Mouse (Mus musculus) embryonic facial prominence, embryonic 12.5 days (tissue): Measurements from ENCODE around the gene Zmiz1. TPM values are rescaled to one million over a fixed set of nuclear protein-coding genes. Genes with fewer than 3 reads are reported as not detected.

Experiments
- ATAC-seq: fragments of 200-750 bp; cut with Nextera tagmentation; 2 replicates; pipeline ENCODE4 v1.8.0; 2017; ENCODE audit not compliant: insufficient number of reproducible peaks, insufficient read depth, low FRiP score, low TSS enrichment
- H3K27ac ChIP-seq: fragments of 300-500 bp; sonication (generic); 2 replicates; pipeline ENCODE4 v1.5.1; 2016; ENCODE audit warnings: mild to moderate bottlenecking
- H3K27me3 ChIP-seq: fragments of 300-500 bp; sonication (generic); 2 replicates; pipeline ENCODE4 v1.6.1; 2016; ENCODE audit warnings: mild to moderate bottlenecking, moderate library complexity
- H3K36me3 ChIP-seq: fragments of 300-500 bp; sonication (generic); 2 replicates; pipeline ENCODE4 v1.6.1; 2016; ENCODE audit warnings: mild to moderate bottlenecking
- H3K4me1 ChIP-seq: fragments of 300-500 bp; sonication (generic); 2 replicates; pipeline ENCODE4 v1.6.1; 2016
- H3K4me2 ChIP-seq: fragments of 300-500 bp; sonication (generic); replicated peaks from 2 replicates; pipeline ENCODE4 v1.6.1; 2016; ENCODE audit warnings: mild to moderate bottlenecking, moderate library complexity
- H3K4me3 ChIP-seq: fragments of 300-500 bp; sonication (generic); 2 replicates; pipeline ENCODE4 v1.5.1; 2016; ENCODE audit warnings: mild to moderate bottlenecking
- H3K9ac ChIP-seq: fragments of 300-500 bp; sonication (generic); 2 replicates; pipeline ENCODE4 v1.6.1; 2016; ENCODE audit warnings: mild to moderate bottlenecking, moderate library complexity
- H3K9me3 ChIP-seq: fragments of 300-500 bp; sonication (generic); 2 replicates; pipeline ENCODE4 v1.6.1; 2016; ENCODE audit warnings: mild to moderate bottlenecking, moderate library complexity
- WGBS: fragments of 180-500 bp; shearing (Covaris S2); methylation state at CpG from one replicate; pipeline ENCODE4 v1.1.7; 2016; 5-methylcytosine and 5-hydroxymethylcytosine counted together
- polyA plus RNA-seq: library from polyadenylated mRNA; unstranded; fragments of >200 nt; fragmentation: Nextera tagmentation; extraction: Ambion mirVana; gene quantifications from 2 replicates; pipeline ENCODE4 v1.2.1, GENCODE M21; 2016

Gene Zmiz1
- polyA plus RNA-seq, 1 experiment from 2014 or later = 43.8 TPM

GRCm38 (mm10) chr14:25631481-25631880 is 172.5 kb downstream of the Zmiz1 start:
- Histone ChIP-seq H3K36me3 (peaks cover 32% of the 10 kb centered on the region), H3K9ac (no peak overlapping the region), H3K27me3 (no peaks in the 10 kb centered on the region), H3K4me1 (0 out of 2 replicates have a peak, but pooled peaks cover 8% of the 10 kb centered on the region), H3K4me2 (no peak overlapping the region), H3K27ac (no peak overlapping the region), H3K9me3 (no peaks in the 10 kb centered on the region), H3K4me3 (no peak overlapping the region)
- WGBS = 93% methylated on average over 6 of the region's 6 CpGs
- ATAC-seq = no peak

DNA sequence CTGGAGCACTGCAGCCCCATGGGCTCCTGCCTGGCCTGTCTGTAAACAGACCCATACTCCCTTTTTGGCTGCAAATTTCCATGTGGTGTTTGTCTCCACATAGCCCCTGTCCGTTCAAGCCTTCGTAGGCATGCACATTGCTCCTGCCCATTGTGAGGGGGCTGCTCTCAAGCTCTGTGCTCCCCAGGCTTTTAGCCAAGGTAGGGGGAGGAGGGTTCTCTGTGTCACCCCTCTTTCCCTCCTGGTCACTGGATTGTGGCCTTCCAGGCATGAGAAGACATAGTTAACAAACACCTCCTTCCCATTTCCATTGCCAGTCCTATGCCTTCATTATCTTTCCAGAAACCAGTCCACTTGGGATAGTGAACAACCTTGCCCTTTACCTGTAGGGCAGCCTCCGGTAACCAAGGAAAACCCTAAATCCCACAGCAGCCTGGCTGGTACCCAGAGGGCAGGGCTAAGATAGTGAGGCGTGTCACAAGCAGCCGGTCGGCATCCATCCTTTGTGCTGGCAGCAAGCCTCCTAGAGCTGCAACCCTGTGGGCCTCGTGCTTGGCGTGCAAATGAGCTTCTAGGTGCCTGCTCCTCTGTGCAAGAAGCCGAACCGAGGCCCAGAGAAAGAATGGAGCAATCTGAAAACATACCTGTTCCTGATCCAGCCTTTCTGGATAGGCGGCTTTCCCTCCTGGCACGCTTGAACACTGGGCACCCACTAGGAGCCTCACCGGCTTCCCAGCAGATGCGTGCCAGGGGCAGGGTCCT is 174.7 kb downstream of the Zmiz1 start:
- no peak overlapping the region for H3K9ac ChIP-seq
- H3K27ac ChIP-seq = no peak overlapping the region
- no peak overlapping the region for H3K4me3 ChIP-seq
- H3K4me1 ChIP-seq = 0 out of 2 replicates have a peak, but pooled peaks cover 3% of the 10 kb centered on the region
- WGBS = 84% methylated on average over 14 of the region's 14 CpGs
- no peaks in the 10 kb centered on the region for H3K27me3 ChIP-seq
- H3K9me3 ChIP-seq = no peaks in the 10 kb centered on the region
- ATAC-seq = no peak
- no peak overlapping the region for H3K4me2 ChIP-seq
- H3K36me3 ChIP-seq = peaks cover 39% of the 10 kb centered on the region

DNA sequence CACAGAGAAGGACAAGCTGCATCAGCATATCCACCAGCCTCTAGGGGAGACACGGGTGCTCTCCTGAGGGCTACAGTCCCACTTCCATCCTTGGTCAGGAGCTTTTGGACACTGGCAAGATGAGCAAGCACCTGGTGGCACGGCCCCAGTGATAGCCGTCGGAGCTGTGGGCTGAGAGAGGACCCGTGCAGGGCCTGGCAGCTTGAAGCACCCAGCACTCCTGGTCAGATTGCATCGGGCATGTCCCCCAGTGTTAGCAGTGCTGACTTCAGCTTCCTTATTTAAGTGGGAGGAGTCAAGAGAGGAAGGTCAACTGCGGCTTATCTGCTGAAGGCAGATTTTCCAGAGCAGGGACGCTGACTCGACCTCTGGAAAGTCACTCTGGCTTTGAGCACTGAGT is 175.3 kb downstream of the Zmiz1 start:
- H3K4me1 ChIP-seq = 0 out of 2 replicates have a peak, but pooled peaks cover 3% of the 10 kb centered on the region
- no peak overlapping the region for H3K4me2 ChIP-seq
- no peak for ATAC-seq
- H3K36me3 ChIP-seq = peaks cover 45% of the 10 kb centered on the region
- H3K27me3 ChIP-seq = no peaks in the 10 kb centered on the region
- no peaks in the 10 kb centered on the region for H3K9me3 ChIP-seq
- H3K27ac ChIP-seq = no peak overlapping the region
- H3K9ac ChIP-seq = no peak overlapping the region
- H3K4me3 ChIP-seq = no peak overlapping the region
- WGBS = 78% methylated on average over 9 of the region's 9 CpGs

- no peak overlapping the region for H3K9ac ChIP-seq
- 80% methylated on average over 12 of the region's 12 CpGs for whole genome bisulfite sequencing
These were observed 176.8 kb downstream of the Zmiz1 start for GRCm38 (mm10) chr14:25635746-25636145.

GRCm38 (mm10) chr14:25636297-25636696 is 177.3 kb downstream of the Zmiz1 start:
- Histone ChIP-seq H3K4me3 (no peak overlapping the region), H3K27me3 (no peaks in the 10 kb centered on the region), H3K27ac (no peak overlapping the region), H3K4me1 (0 out of 2 replicates have a peak, but pooled peaks cover 8% of the 10 kb centered on the region), H3K9ac (no peak overlapping the region), H3K4me2 (no peak overlapping the region), H3K36me3 (peaks cover 53% of the 10 kb centered on the region), H3K9me3 (no peaks in the 10 kb centered on the region)
- 73% methylated on average over 7 of the region's 7 CpGs for WGBS
- ATAC-seq = no peak; the same call in 1 of the 2 replicates

More at GRCm38 (mm10) chr14:25635746-25636145, 176.8 kb downstream of the Zmiz1 start:
- Histone ChIP-seq H3K4me2 (no peak overlapping the region), H3K36me3 (peaks cover 48% of the 10 kb centered on the region), H3K4me1 (0 out of 2 replicates have a peak, but pooled peaks cover 7% of the 10 kb centered on the region), H3K4me3 (no peak overlapping the region), H3K27me3 (no peaks in the 10 kb centered on the region), H3K9me3 (no peaks in the 10 kb centered on the region), H3K27ac (no peak overlapping the region)
- ATAC-seq = no peak

GRCm38 (mm10) chr14:25639120-25639758 is 180.3 kb downstream of the Zmiz1 start:
- peaks cover 76% of the 10 kb centered on the region for H3K36me3 ChIP-seq
- H3K27ac ChIP-seq = no peak overlapping the region
- H3K27me3 ChIP-seq = no peaks in the 10 kb centered on the region
- 0 out of 2 replicates have a peak, but pooled peaks cover 8% of the 10 kb centered on the region for H3K4me1 ChIP-seq
- no peak for ATAC-seq
- no peaks in the 10 kb centered on the region for H3K9me3 ChIP-seq
- H3K9ac ChIP-seq = no peak overlapping the region
- no peak overlapping the region for H3K4me3 ChIP-seq
- H3K4me2 ChIP-seq = no peak overlapping the region
- WGBS = 85% methylated on average over 11 of the region's 11 CpGs

GRCm38 (mm10) chr14:25639979-25640378 is 181.0 kb downstream of the Zmiz1 start:
- Histone ChIP-seq H3K9ac (no peak overlapping the region), H3K27me3 (no peaks in the 10 kb centered on the region), H3K27ac (no peak overlapping the region), H3K4me3 (no peak overlapping the region), H3K4me2 (no peak overlapping the region), H3K9me3 (no peaks in the 10 kb centered on the region), H3K4me1 (0 out of 2 replicates have a peak, but pooled peaks cover 8% of the 10 kb centered on the region), H3K36me3 (peaks cover 83% of the 10 kb centered on the region)
- ATAC-seq = no peak
- 85% methylated on average over 3 of the region's 3 CpGs for WGBS

DNA sequence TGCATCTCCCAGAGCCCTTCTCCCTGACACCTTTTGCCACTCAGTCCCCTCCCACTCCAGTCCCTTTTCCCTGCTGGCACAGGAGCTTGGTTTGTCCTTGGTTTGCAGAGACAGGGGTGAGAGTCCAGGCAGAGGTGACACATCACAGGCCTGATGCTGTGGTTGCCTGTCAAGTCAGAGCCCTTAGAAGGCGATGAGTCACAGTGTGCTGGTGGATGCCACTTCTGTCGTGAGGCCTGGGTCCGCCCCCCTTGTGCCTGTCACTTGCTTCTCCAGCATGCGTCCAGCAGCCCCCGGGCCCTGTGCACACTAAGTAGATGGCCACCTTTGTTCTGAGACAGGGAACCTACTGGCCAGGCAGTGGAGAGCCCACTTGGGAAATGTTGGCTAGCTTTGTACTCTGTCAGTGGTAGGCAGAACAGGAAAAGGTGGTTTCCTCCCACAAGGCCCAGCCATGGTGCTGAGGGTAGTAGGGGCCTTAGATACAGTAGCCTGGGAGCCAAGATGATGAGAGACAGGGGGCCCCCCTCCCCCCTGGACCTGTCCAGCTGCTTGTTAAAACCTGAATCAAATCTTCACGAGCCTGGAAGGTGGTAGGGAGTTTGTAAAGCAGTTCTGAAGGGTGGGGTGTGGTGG is 181.6 kb downstream of the Zmiz1 start:
- H3K4me2 ChIP-seq = no peak overlapping the region
- peaks cover 84% of the 10 kb centered on the region for H3K36me3 ChIP-seq
- no peak overlapping the region for H3K4me3 ChIP-seq
- H3K9me3 ChIP-seq = no peaks in the 10 kb centered on the region
- no peak overlapping the region for H3K9ac ChIP-seq
- 68% methylated on average over 6 of the region's 6 CpGs for WGBS
- no peaks in the 10 kb centered on the region for H3K27me3 ChIP-seq
- H3K4me1 ChIP-seq = 0 out of 2 replicates have a peak, but pooled peaks cover 8% of the 10 kb centered on the region
- ATAC-seq = no peak
- H3K27ac ChIP-seq = 0 out of 2 replicates have a peak overlapping the region, but pooled peaks have one; percentile 11

- Histone ChIP-seq H3K4me1 (0 out of 2 replicates have a peak, but pooled peaks cover 5% of the 10 kb centered on the region), H3K27me3 (no peaks in the 10 kb centered on the region), H3K4me3 (no peak overlapping the region), H3K27ac (no peak overlapping the region), H3K9ac (no peak overlapping the region), H3K4me2 (no peak overlapping the region), H3K9me3 (no peaks in the 10 kb centered on the region), H3K36me3 (peaks cover 84% of the 10 kb centered on the region)
- no peak for ATAC-seq
- 82% methylated on average over 6 of the region's 6 CpGs for WGBS
These were observed 182.1 kb downstream of the Zmiz1 start for GRCm38 (mm10) chr14:25641067-25641466.

DNA sequence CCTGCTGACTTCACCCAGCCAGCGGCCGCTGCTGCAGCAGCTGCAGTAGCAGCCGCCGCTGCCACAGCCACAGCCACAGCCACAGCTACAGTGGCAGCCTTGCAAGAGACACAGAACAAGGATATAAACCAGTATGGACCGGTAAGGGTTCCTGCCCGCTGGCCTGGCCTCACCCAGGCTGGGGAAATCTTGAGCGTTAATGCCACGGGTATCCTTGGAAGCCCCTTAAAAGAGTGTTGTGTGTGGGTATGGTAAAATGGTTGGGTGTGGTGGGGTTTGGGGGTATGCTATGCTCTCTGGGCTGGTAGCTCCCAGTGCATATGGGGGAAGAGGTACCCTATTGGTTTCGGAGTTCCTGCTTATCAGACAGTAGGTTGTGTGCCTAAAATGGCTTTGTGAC is 186.7 kb downstream of the Zmiz1 start:
- no peak overlapping the region for H3K9ac ChIP-seq
- H3K4me2 ChIP-seq = no peak overlapping the region
- peaks cover 93% of the 10 kb centered on the region for H3K36me3 ChIP-seq
- H3K4me1 ChIP-seq = 0 out of 2 replicates have a peak, but pooled peaks cover under 1% of the 10 kb centered on the region
- H3K4me3 ChIP-seq = no peak overlapping the region
- H3K27me3 ChIP-seq = no peaks in the 10 kb centered on the region
- no peak for ATAC-seq
- WGBS = 91% methylated on average over 9 of the region's 9 CpGs
- H3K27ac ChIP-seq = no peak overlapping the region
- H3K9me3 ChIP-seq = no peaks in the 10 kb centered on the region

DNA sequence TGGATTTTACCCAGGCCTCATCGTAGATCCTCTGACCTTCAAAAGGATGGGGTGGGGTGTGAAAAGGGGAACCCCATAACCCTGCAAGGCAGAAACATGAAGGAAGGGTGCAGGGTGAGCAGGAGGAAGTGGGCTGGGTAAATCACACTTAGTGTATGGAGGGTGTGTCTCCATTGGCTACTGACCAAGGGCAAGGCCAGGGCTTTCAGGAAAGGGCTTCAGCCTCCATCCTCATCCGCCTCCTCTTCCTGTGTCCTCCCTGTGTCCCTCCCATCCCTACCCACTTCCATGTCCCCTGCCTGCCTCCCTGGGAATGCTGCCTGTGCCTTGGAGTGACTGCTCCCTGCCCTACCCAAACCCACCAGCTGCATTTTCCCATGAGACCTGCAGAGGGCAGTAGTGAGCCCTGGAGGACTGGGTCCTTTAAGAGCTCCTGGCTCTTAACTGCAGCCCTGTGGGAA is 187.2 kb downstream of the Zmiz1 start:
- H3K4me1 ChIP-seq = no peaks in the 10 kb centered on the region
- peaks cover 94% of the 10 kb centered on the region for H3K36me3 ChIP-seq
- no peaks in the 10 kb centered on the region for H3K27me3 ChIP-seq
- no peak overlapping the region for H3K9ac ChIP-seq
- no peak for ATAC-seq
- no peak overlapping the region for H3K27ac ChIP-seq
- no peak overlapping the region for H3K4me3 ChIP-seq
- H3K4me2 ChIP-seq = no peak overlapping the region
- H3K9me3 ChIP-seq = no peaks in the 10 kb centered on the region
- WGBS = 81% methylated on average over 2 of the region's 2 CpGs
